Mouse (Mus musculus): ENCODE results near the gene Pawr. TPM values are rescaled to one million over a fixed set of nuclear protein-coding genes. Genes with fewer than 3 reads are reported as not detected.

Gene Pawr
- polyA plus RNA-seq, 1 experiment from 2014 or later: 10.6 TPM

DNA sequence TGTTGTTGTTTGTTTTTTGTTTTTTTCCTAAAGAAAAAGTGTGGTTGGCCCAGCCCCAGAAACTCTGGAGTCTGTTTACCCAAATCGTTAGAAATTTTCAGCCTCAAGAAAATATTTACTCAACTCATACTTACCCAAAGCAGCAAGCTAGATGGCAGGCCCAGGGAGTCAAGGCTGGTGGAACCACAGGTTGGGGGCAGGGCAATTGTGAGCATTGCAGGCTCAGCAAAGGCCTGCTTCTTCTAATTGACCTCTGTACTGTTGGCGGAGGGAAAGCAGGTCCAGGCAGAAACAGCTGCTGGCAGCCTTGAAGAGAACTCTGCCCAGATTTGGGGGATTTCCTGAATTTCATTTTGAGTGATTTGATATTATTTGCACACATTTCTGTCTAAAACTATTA lies 121.6 kb downstream of the Pawr start:
- Histone ChIP-seq H3K4me1 (no peaks in the 10 kb centered on the region), H3K27ac (no peak overlapping the region), H3K27me3 (no peaks in the 10 kb centered on the region), H3K36me3 (no peaks in the 10 kb centered on the region), H3K4me2 (replicated peaks) (no peak overlapping the region), H3K9ac (no peak overlapping the region), H3K4me3 (no peak overlapping the region), H3K9me3 (replicated peaks) (no peaks in the 10 kb centered on the region)
- WGBS: 58% methylated on average over 2 of the region's 2 CpGs
- no peak for ATAC-seq (ENCODE audit: low FRiP score)

DNA sequence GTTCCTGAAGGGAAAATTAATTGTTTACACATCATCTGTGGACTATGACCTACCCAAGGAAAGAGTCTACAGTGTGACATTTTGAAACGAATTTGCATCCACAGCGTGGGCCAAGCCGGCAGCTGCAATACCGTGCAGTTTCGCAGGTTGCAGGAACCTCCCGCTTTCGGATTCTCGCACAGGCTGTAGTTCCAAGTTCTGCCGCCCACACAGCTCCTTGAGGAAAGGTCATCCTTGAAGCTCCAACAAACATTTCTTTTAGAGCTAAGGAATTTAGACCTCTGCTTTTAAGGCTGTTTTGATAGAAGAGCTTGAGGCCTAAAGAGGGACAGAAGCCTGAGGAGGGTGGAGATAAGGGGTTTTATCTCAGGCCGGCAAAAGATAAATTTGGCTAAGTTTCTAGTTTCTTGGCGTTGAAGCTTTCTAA lies 122.8 kb downstream of the Pawr start:
- Histone ChIP-seq H3K4me2 (replicated peaks) (no peak overlapping the region), H3K4me1 (no peaks in the 10 kb centered on the region), H3K4me3 (no peak overlapping the region), H3K9me3 (replicated peaks) (no peaks in the 10 kb centered on the region), H3K9ac (no peak overlapping the region), H3K36me3 (no peaks in the 10 kb centered on the region), H3K27me3 (no peaks in the 10 kb centered on the region), H3K27ac (no peak overlapping the region)
- ATAC-seq (ENCODE audit: low FRiP score): no peak
- WGBS: 88% methylated on average over 11 of the region's 11 CpGs

DNA sequence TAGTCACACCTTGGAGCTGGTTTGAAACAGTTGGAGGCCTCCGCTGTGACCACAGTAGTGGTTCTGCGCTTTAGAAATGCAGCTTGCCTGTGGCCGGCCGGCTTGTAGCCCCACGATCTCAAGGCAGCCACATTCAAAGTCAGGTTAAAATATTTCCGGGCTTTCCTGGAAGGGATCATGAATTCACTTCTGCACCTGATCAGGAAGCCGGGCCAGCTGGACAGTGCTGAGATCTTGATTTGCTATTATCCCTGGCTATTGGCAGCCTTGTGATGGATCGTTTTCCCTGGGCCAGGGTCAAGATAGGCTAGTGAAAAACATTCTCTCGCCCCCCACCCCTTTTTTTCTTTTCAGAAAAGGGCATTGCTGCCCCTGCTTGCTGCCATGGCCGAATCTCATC lies 123.3 kb downstream of the Pawr start:
- Histone ChIP-seq H3K4me1 (no peaks in the 10 kb centered on the region), H3K27me3 (no peaks in the 10 kb centered on the region), H3K9ac (no peak overlapping the region), H3K27ac (no peak overlapping the region), H3K36me3 (no peaks in the 10 kb centered on the region), H3K4me2 (replicated peaks) (no peak overlapping the region), H3K9me3 (replicated peaks) (no peaks in the 10 kb centered on the region), H3K4me3 (no peak overlapping the region)
- 76% methylated on average over 10 of the region's 10 CpGs for WGBS
- no peak for ATAC-seq (ENCODE audit: low FRiP score)

- Histone ChIP-seq H3K27ac (no peak overlapping the region), H3K4me1 (no peaks in the 10 kb centered on the region), H3K4me3 (no peak overlapping the region), H3K4me2 (replicated peaks) (no peak overlapping the region), H3K36me3 (no peaks in the 10 kb centered on the region), H3K9me3 (replicated peaks) (no peaks in the 10 kb centered on the region), H3K9ac (no peak overlapping the region), H3K27me3 (no peaks in the 10 kb centered on the region)
- WGBS: 80% methylated on average over 2 of the region's 2 CpGs
- no peak for ATAC-seq (ENCODE audit: low FRiP score)
These were observed 124.0 kb downstream of the Pawr start for GRCm38 (mm10) chr10:108455883-108456282.

- H3K27ac ChIP-seq: no peak overlapping the region
- ATAC-seq (ENCODE audit: low FRiP score): no peak
- 100% methylated on average over 2 of the region's 2 CpGs for WGBS
- H3K4me3 ChIP-seq: no peak overlapping the region
- no peaks in the 10 kb centered on the region for H3K4me1 ChIP-seq
- H3K36me3 ChIP-seq: no peaks in the 10 kb centered on the region
- H3K9me3 ChIP-seq (replicated peaks): no peaks in the 10 kb centered on the region
- H3K9ac ChIP-seq: no peak overlapping the region
- H3K4me2 ChIP-seq (replicated peaks): no peak overlapping the region
- H3K27me3 ChIP-seq: no peaks in the 10 kb centered on the region
These were observed 125.1 kb downstream of the Pawr start for GRCm38 (mm10) chr10:108457054-108457453.

- Histone ChIP-seq H3K36me3 (no peaks in the 10 kb centered on the region), H3K4me1 (no peaks in the 10 kb centered on the region), H3K9me3 (replicated peaks) (no peaks in the 10 kb centered on the region), H3K27me3 (no peaks in the 10 kb centered on the region), H3K9ac (no peak overlapping the region), H3K4me3 (no peak overlapping the region), H3K4me2 (replicated peaks) (no peak overlapping the region), H3K27ac (no peak overlapping the region)
- no peak for ATAC-seq (ENCODE audit: low FRiP score)
- WGBS: 76% methylated on average over 2 of the region's 2 CpGs
These were observed 129.9 kb downstream of the Pawr start for GRCm38 (mm10) chr10:108461862-108462261.

Small RNA genes within 50 kb of the gene (microRNA-seq; reads per million reads assigned to microRNA genes)
- gene Gm25591: not detected

Other genes with a start within 250 kb of the Pawr start
- gene Ppp1r12a, start 169.9 kb upstream of the Pawr start, polyA plus RNA-seq (2016; fragmentation: Nextera tagmentation; extraction: Ambion mirVana): 88.6 and 93.0 TPM in 2 replicates